Mouse (Mus musculus) ES-Bruce4 (cell line): ENCODE results near the gene Wars. TPM values are rescaled to one million over a fixed set of nuclear protein-coding genes. Genes with fewer than 3 reads are reported as not detected.
"Not testable (repeated sequence)": the region's sequence is repeated elsewhere in the genome, so short reads cannot be mapped to it uniquely, and the experiment has no call there.

Experiments
- H3K27ac ChIP-seq: 2 replicates; pipeline ENCODE4 v1.5.1; 2012; ENCODE audit warnings: low read length, inconsistent platforms; ENCODE audit not compliant: insufficient read depth
- H3K27me3 ChIP-seq: 2 replicates; pipeline ENCODE4 v1.6.1; 2012; ENCODE audit warnings: mild to moderate bottlenecking, low read length, inconsistent platforms; ENCODE audit not compliant: control insufficient read depth, poor library complexity, insufficient read depth, severe bottlenecking
- H3K36me3 ChIP-seq: 2 replicates; pipeline ENCODE4 v1.6.1; 2012; ENCODE audit warnings: inconsistent platforms, mild to moderate bottlenecking, low read length, moderate library complexity; ENCODE audit not compliant: control insufficient read depth, poor library complexity, insufficient read depth, severe bottlenecking
- H3K4me1 ChIP-seq: one replicate; pipeline ENCODE4 v1.8.1; 2011; ENCODE audit warnings: low read length; ENCODE audit not compliant: control insufficient read depth, insufficient read depth
- H3K4me3 ChIP-seq: 2 replicates; pipeline ENCODE4 v1.5.1; 2011; ENCODE audit warnings: low read depth, mild to moderate bottlenecking, low read length
- H3K9ac ChIP-seq: 2 replicates; pipeline ENCODE4 v1.6.1; 2012; ENCODE audit warnings: low read depth, mild to moderate bottlenecking, inconsistent platforms; ENCODE audit not compliant: poor library complexity, severe bottlenecking
- H3K9me3 ChIP-seq: replicated peaks from 2 replicates; pipeline ENCODE4 v1.6.1; 2012; ENCODE audit warnings: mild to moderate bottlenecking, low read length, inconsistent platforms; ENCODE audit not compliant: control insufficient read depth, poor library complexity, insufficient read depth, severe bottlenecking
- CTCF ChIP-seq: IDR thresholded peaks from one replicate; pipeline ENCODE4 v1.8.1; 2011; ENCODE audit warnings: low read depth, low read length
- EP300 ChIP-seq: IDR thresholded peaks from 2 replicates; pipeline ENCODE4 v1.6.1; 2011; ENCODE audit warnings: low read depth, low read length; ENCODE audit not compliant: insufficient read depth
- POLR2A ChIP-seq: IDR thresholded peaks from one replicate; pipeline ENCODE4 v1.8.1; 2011; ENCODE audit warnings: low read length; ENCODE audit not compliant: insufficient read depth
- polyA plus RNA-seq: library from polyadenylated mRNA; stranded (reverse); fragments of >200 nt; gene quantifications from 2 replicates; pipeline ENCODE4 v1.2.4, GENCODE M21; 2011; ENCODE audit warnings: low read depth; ENCODE audit not compliant: missing spikeins, insufficient read depth, insufficient read length

Gene Wars
- polyA plus RNA-seq, 1 experiment: 68.0 TPM

DNA sequence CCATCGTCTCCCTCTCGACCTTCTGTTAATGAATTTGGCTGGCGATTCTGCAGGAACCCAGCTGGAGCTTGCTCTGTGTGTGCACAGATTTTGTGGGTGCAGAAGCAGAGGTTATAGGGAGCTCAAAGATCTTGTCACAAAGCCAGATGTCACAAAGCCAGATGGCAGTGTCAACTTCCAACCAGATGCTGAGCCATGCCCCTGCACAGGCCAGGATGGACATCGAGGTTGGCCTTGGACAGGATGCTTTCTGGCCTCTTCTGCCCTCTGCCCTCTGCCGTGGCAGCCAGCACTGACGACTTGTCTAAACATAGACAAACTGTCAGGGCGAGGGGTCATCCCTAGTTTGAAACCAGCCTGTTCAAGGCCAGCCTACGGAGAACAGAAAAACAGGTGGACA lies 43.8 kb downstream of the Wars start:
- Histone ChIP-seq H3K9ac (no peak overlapping the region), H3K27ac (no peak overlapping the region), H3K9me3 (no peaks in the 10 kb centered on the region), H3K36me3 (no peaks in the 10 kb centered on the region), H3K4me3 (no peak overlapping the region), H3K4me1 (no peaks in the 10 kb centered on the region), H3K27me3 (no peaks in the 10 kb centered on the region)
- TF ChIP-seq CTCF: no peak
- TF ChIP-seq POLR2A: no peak
- no peak for TF ChIP-seq EP300

GRCm38 (mm10) chr12:108849488-108850022 lies 44.4 kb downstream of the Wars start:
- Histone ChIP-seq H3K9me3 (no peaks in the 10 kb centered on the region), H3K27ac (no peak overlapping the region)
- TF ChIP-seq POLR2A (no peak), EP300 (no peak), CTCF (no peak)

GRCm38 (mm10) chr12:108848033-108848432 lies 45.9 kb downstream of the Wars start:
- H3K27me3 ChIP-seq, H3K27ac ChIP-seq: not testable (repeated sequence)

More at GRCm38 (mm10) chr12:108849488-108850022, 44.4 kb downstream of the Wars start:
- H3K9ac ChIP-seq: no peak overlapping the region
- H3K4me3 ChIP-seq: no peak overlapping the region
- H3K36me3 ChIP-seq: no peaks in the 10 kb centered on the region
- H3K27me3 ChIP-seq: no peaks in the 10 kb centered on the region
- no peaks in the 10 kb centered on the region for H3K4me1 ChIP-seq

DNA sequence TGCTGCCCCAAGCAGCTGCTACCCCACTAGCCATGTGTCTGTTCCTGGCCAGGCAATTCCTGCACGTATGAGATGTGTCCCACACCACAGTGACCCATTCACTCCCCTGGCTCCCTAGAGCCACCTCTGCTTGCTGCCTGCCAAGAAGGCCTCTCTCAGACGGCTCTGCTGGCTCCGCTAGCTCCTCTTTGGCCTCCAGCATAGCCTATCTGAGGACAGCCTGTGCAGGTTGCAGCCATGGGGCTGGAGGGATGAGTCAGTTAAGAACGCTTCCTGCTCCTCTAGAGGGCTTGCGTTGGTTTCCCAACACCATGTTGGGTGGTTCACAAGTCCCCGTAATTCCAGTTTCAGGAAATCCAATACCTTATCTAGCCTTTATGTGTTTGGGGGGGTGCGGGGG lies 51.3 kb downstream of the Wars start:
- H3K9ac ChIP-seq: no peak overlapping the region
- no peaks in the 10 kb centered on the region for H3K9me3 ChIP-seq
- H3K4me1 ChIP-seq: no peaks in the 10 kb centered on the region
- no peaks in the 10 kb centered on the region for H3K36me3 ChIP-seq
- H3K27ac ChIP-seq: no peak overlapping the region
- H3K4me3 ChIP-seq: no peak overlapping the region
- no peaks in the 10 kb centered on the region for H3K27me3 ChIP-seq
- TF ChIP-seq CTCF (no peak), EP300 (no peak), POLR2A (no peak)

More at GRCm38 (mm10) chr12:108848033-108848432, 45.9 kb downstream of the Wars start:
- not testable (repeated sequence) for H3K36me3 ChIP-seq, H3K9ac ChIP-seq, H3K9me3 ChIP-seq, H3K4me1 ChIP-seq, H3K4me3 ChIP-seq

GRCm38 (mm10) chr12:108841181-108841580 lies 52.8 kb downstream of the Wars start:
- H3K4me1 ChIP-seq: no peaks in the 10 kb centered on the region
- TF ChIP-seq CTCF: no peak
- no peak for TF ChIP-seq POLR2A
- TF ChIP-seq EP300: no peak
- no peaks in the 10 kb centered on the region for H3K36me3 ChIP-seq
- no peak overlapping the region for H3K27ac ChIP-seq
- H3K4me3 ChIP-seq: no peak overlapping the region
- no peaks in the 10 kb centered on the region for H3K9me3 ChIP-seq
- H3K9ac ChIP-seq: no peak overlapping the region
- no peaks in the 10 kb centered on the region for H3K27me3 ChIP-seq

- Histone ChIP-seq H3K36me3 (no peaks in the 10 kb centered on the region), H3K4me1 (no peaks in the 10 kb centered on the region), H3K4me3 (peak overlapping the region; percentile 82), H3K9me3 (no peaks in the 10 kb centered on the region), H3K9ac (peak overlapping the region; percentile 65), H3K27me3 (no peaks in the 10 kb centered on the region), H3K27ac (no peak overlapping the region)
- no peak for TF ChIP-seq EP300
- no peak for TF ChIP-seq CTCF
- no peak for TF ChIP-seq POLR2A
These were observed 57.3 kb downstream of the Wars start for GRCm38 (mm10) chr12:108836722-108837121.
